Mouse (Mus musculus): ENCODE results near the gene Simc1. TPM values are rescaled to one million over a fixed set of nuclear protein-coding genes. Genes with fewer than 3 reads are reported as not detected.
A peak's percentile ranks its signal among the peaks of the same experiment; 100 is the strongest.

Gene Simc1
- polyA plus RNA-seq, 1 experiment from 2014 or later, result 27.2 TPM

DNA sequence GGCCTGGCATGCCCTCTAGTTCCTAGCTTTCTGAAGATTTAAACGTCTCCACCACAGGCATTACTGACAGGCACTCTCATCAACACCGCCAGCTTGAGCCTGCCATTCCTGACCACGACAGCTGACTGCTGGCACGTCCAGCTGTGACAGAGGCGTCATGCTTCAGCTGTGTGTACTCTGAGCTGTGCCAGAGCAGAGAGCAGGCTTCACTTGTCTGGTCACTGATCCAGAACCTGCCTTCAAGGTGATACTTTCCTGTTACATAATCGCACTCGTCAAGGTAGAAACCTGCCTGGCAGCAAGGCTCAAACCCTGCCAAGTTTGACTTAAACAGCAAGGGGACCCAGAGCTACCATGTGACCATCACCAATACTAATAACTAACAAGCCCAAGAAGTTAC lies 59.0 kb downstream of the Simc1 start:
- Histone ChIP-seq H3K9ac (no peak overlapping the region), H3K9me3 (ENCODE audit: control insufficient read depth, low read length) (no peaks in the 10 kb centered on the region), H3K27ac (no peak overlapping the region), H3K27me3 (ENCODE audit: control insufficient read depth, insufficient read depth, low read length) (no peaks in the 10 kb centered on the region), H3K4me1 (replicated peaks; ENCODE audit: control insufficient read depth, insufficient read depth, low read length) (peaks cover 8% of the 10 kb centered on the region), H3K4me3 (replicated peaks; ENCODE audit: low read length) (no peak overlapping the region), H3K36me3 (replicated peaks; ENCODE audit: control insufficient read depth, insufficient read depth) (peaks cover 58% of the 10 kb centered on the region), H3K4me2 (replicated peaks) (no peak overlapping the region)
- WGBS, result 85% methylated on average over 7 of the region's 7 CpGs
- ATAC-seq (ENCODE audit: low FRiP score), result no peak
- DNase-seq (ENCODE audit: low spot score), result no peak

DNA sequence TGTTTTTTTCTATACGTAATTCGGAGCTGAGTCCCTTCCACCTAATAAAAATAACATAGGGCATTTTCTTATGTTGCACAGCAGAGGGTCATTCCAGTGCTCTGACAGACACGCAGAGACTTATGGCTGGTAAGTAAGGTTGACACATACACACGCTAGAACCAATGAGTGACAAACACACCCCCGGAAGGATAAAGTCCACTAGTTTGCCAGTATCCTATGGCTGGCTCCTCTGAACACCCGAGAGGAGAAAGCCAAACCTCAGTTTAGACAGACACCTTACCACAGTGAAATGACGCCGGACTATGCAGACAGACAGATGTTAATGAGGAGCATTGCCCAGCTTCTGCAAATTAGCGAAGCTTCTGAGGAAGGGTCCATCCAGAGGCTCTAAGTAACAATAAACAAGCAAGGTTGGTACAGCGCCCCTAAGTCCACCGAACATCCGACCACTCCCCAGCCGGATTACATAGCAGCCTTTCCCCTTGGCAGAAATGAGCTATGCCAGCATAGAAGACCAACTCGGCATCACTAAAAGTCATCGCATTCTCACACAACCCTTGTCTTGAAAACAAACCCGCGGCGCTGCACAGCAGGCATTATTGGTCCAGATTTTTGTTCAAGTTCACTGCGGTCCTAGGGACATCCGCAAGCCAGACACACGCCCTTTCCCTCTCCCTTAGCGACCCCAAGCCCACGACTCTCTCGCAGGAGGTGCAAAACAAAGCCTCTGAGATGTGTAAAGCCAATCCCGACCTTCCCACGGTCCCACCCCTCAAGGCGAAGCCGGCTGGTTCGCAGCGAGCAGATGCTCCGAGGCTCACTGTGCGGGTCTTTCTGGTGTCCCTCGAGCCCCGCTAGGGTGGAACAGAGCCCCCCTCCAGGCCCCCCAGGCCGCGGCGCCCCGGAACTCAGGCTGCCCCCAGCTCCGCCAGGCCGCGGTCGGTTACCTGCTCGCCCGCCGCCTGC lies 60.9 kb downstream of the Simc1 start:
- Histone ChIP-seq H3K4me3 (replicated peaks; ENCODE audit: low read length) (peak overlapping the region; percentile 73), H3K4me2 (replicated peaks) (peak overlapping the region; percentile 84), H3K9ac (peak overlapping the region; percentile 97), H3K27ac (peak overlapping the region; percentile 89), H3K27me3 (ENCODE audit: control insufficient read depth, insufficient read depth, low read length) (no peaks in the 10 kb centered on the region), H3K9me3 (ENCODE audit: control insufficient read depth, low read length) (no peaks in the 10 kb centered on the region), H3K4me1 (replicated peaks; ENCODE audit: control insufficient read depth, insufficient read depth, low read length) (peaks cover 8% of the 10 kb centered on the region), H3K36me3 (replicated peaks; ENCODE audit: control insufficient read depth, insufficient read depth) (peaks cover 38% of the 10 kb centered on the region)
- no peak for DNase-seq (ENCODE audit: low spot score)
- WGBS, result 11% methylated on average over 45 of the region's 45 CpGs
- ATAC-seq (ENCODE audit: low FRiP score), result peak; percentile 63

DNA sequence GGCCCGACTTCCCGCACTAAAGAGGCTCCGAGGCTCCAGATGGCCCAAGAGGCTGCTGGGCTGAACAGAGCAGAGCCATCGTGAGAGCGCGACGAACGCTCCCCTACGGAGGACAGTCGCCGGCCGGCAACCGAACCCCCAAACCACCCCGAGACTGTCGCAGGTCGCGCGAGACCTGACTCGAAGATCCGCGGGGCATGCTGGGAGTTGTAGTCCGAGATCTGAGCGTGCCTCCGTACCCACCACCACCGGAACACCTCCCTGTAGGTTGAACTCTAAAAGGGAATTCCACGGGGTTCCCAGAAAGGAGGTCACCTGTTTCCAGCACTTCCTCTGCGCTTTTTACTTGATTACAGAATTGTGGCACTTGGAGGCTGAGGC lies 61.6 kb downstream of the Simc1 start, which contains the start of gene 4833439L19Rik:
Gene 4833439L19Rik, minus strand, starts transcription at position 235 of the 381 bp plus-strand sequence.
- peak within 1 kb of the TSS; percentile 84 for H3K4me2 ChIP-seq (replicated peaks)
- peak within 1 kb of the TSS; percentile 73 for H3K4me3 ChIP-seq (replicated peaks; ENCODE audit: low read length)
- no peaks in the 10 kb centered on the region for H3K9me3 ChIP-seq (ENCODE audit: control insufficient read depth, low read length)
- peak; percentile 97 for DNase-seq (ENCODE audit: low spot score)
- peaks cover 8% of the 10 kb centered on the region for H3K4me1 ChIP-seq (replicated peaks; ENCODE audit: control insufficient read depth, insufficient read depth, low read length)
- H3K36me3 ChIP-seq (replicated peaks; ENCODE audit: control insufficient read depth, insufficient read depth), result peaks cover 31% of the 10 kb centered on the region
- WGBS, result 0% methylated on average over 27 of the region's 27 CpGs
- H3K27ac ChIP-seq, result peak within 1 kb of the TSS; percentile 89
- H3K27me3 ChIP-seq (ENCODE audit: control insufficient read depth, insufficient read depth, low read length), result no peaks in the 10 kb centered on the region
- peak within 1 kb of the TSS; percentile 97 for H3K9ac ChIP-seq
- ATAC-seq (ENCODE audit: low FRiP score), result peak; percentile 96

DNA sequence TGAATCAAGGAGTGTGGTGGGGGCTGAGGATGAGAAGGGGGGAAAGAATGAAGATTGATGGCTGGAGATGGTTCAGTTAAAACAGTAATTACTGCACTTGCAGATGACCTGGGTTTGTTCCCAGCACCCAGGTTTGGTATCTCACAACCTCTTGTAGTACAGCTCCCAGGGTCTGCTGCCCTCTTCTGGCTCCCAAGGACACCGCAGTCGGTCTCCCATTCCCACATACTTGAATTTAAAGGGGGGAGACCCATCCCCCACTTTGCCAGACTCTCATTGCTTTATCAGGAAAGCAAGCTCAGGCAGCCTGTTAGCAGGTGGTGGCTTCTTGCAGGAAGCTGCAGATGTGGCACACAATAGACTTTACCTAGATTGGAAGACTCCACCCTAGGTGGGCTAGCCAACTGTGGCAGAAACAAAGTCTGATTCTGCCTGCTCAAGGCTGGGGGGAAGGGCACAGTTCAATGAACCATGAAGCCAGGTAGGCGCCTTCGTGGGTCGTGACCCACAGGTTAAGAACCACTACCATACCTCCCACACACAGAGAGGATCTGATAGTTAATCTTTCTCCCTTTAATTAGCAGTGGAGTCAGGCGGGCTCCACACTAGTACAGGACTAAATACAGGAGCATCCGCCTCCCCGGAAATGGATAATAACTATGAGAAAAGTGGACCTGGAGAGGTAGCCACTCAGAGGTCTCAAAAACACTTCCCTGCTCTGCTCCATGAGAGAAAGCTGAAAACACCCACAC lies 62.2 kb downstream of the Simc1 start:
- peak overlapping the region; percentile 89 for H3K27ac ChIP-seq
- no peaks in the 10 kb centered on the region for H3K9me3 ChIP-seq (ENCODE audit: control insufficient read depth, low read length)
- peak overlapping the region; percentile 97 for H3K9ac ChIP-seq
- 47% methylated on average over 8 of the region's 8 CpGs for WGBS
- peak overlapping the region; percentile 73 for H3K4me3 ChIP-seq (replicated peaks; ENCODE audit: low read length)
- ATAC-seq (ENCODE audit: low FRiP score) (peak; percentile 59), DNase-seq (ENCODE audit: low spot score) (peak; percentile 44)
- H3K27me3 ChIP-seq (ENCODE audit: control insufficient read depth, insufficient read depth, low read length), result no peaks in the 10 kb centered on the region
- peaks cover 8% of the 10 kb centered on the region for H3K4me1 ChIP-seq (replicated peaks; ENCODE audit: control insufficient read depth, insufficient read depth, low read length)
- H3K36me3 ChIP-seq (replicated peaks; ENCODE audit: control insufficient read depth, insufficient read depth), result peaks cover 26% of the 10 kb centered on the region
- H3K4me2 ChIP-seq (replicated peaks), result peak overlapping the region; percentile 84

DNA sequence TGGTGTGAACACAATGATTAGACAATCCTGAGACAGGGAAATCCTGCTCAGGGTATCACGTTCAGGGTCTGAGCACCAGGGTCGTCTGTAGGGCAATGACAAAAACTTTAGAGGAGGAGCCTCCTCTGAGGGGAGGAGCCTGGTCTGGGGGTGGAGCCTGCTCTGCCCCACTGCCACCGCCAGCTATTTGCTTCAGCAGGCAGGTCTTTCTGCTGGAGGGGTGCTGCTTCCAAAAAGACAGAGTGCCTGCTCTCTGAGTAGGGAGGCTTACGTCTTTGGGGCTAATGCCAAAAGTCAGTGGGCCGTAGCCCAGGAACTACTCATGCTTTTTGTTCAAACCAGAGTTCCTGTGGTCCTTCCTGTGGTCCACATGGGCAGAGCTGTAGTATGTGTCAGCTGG lies 64.8 kb downstream of the Simc1 start:
- Histone ChIP-seq H3K27me3 (ENCODE audit: control insufficient read depth, insufficient read depth, low read length) (no peaks in the 10 kb centered on the region), H3K4me3 (replicated peaks; ENCODE audit: low read length) (no peak overlapping the region), H3K9ac (no peak overlapping the region), H3K9me3 (ENCODE audit: control insufficient read depth, low read length) (no peaks in the 10 kb centered on the region), H3K36me3 (replicated peaks; ENCODE audit: control insufficient read depth, insufficient read depth) (no peaks in the 10 kb centered on the region), H3K4me2 (replicated peaks) (no peak overlapping the region), H3K27ac (no peak overlapping the region), H3K4me1 (replicated peaks; ENCODE audit: control insufficient read depth, insufficient read depth, low read length) (peaks cover 8% of the 10 kb centered on the region)
- WGBS, result 45% methylated on average over 5 of the region's 5 CpGs
- DNase-seq (ENCODE audit: low spot score) (no peak), ATAC-seq (ENCODE audit: low FRiP score) (no peak)

DNA sequence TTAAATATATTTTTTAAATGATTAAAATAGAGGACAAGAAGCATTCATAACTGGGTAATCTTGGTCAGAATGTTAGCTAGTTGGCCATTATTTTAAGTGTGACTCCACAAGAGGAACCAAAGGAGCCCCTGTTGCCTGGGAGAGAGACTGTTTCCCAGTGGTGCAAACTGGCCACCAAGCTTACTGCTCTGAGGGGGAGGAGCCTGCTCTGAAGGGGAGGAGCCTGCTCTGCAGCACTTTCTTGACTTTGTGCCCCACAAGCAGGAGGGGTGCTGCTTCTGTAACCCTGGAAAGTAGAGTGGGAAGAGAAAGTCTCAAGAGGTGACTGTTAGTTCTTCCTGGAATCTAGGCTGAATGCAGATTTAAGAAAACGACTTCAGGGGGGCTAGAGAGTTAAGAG lies 65.7 kb downstream of the Simc1 start:
- no peaks in the 10 kb centered on the region for H3K36me3 ChIP-seq (replicated peaks; ENCODE audit: control insufficient read depth, insufficient read depth)
- WGBS, result 43% methylated on average over 1 of the region's 1 CpGs

DNA sequence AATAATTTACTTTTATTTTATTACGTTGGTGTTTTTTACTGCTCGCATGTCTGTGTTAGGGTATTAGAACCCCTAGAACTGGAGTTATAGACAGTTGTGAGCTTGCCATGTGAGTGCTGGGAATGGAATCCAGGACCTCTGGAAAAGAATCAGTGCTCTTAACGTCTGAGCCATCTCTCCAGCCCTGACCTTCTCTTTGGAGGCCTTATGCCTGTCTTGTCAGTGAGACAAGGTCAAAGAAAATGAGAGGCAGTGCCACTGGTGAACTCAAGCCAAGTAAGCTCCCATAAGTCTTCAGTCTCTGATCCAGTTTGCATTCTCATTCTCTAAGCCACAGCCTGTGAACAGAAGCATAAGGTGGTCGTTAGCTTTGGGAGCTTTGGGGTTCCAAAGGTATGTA lies 67.2 kb downstream of the Simc1 start:
- H3K27ac ChIP-seq, result no peak overlapping the region
- no peak overlapping the region for H3K4me3 ChIP-seq (replicated peaks; ENCODE audit: low read length)
- DNase-seq (ENCODE audit: low spot score) (no peak), ATAC-seq (ENCODE audit: low FRiP score) (no peak)
- no peaks in the 10 kb centered on the region for H3K27me3 ChIP-seq (ENCODE audit: control insufficient read depth, insufficient read depth, low read length)
- H3K9ac ChIP-seq, result no peak overlapping the region
- H3K4me2 ChIP-seq (replicated peaks), result no peak overlapping the region
- no peaks in the 10 kb centered on the region for H3K36me3 ChIP-seq (replicated peaks; ENCODE audit: control insufficient read depth, insufficient read depth)
- H3K4me1 ChIP-seq (replicated peaks; ENCODE audit: control insufficient read depth, insufficient read depth, low read length), result peaks cover 3% of the 10 kb centered on the region
- 73% methylated on average over 4 of the region's 4 CpGs for WGBS
- H3K9me3 ChIP-seq (ENCODE audit: control insufficient read depth, low read length), result no peaks in the 10 kb centered on the region

More for the DNA sequence above, 65.7 kb downstream of the Simc1 start:
- no peak overlapping the region for H3K9ac ChIP-seq
- H3K27me3 ChIP-seq (ENCODE audit: control insufficient read depth, insufficient read depth, low read length), result no peaks in the 10 kb centered on the region
- H3K4me3 ChIP-seq (replicated peaks; ENCODE audit: low read length), result no peak overlapping the region
- H3K27ac ChIP-seq, result no peak overlapping the region
- peaks cover 3% of the 10 kb centered on the region for H3K4me1 ChIP-seq (replicated peaks; ENCODE audit: control insufficient read depth, insufficient read depth, low read length)
- H3K4me2 ChIP-seq (replicated peaks), result no peak overlapping the region
- DNase-seq (ENCODE audit: low spot score) (no peak), ATAC-seq (ENCODE audit: low FRiP score) (no peak)
- no peaks in the 10 kb centered on the region for H3K9me3 ChIP-seq (ENCODE audit: control insufficient read depth, low read length)

DNA sequence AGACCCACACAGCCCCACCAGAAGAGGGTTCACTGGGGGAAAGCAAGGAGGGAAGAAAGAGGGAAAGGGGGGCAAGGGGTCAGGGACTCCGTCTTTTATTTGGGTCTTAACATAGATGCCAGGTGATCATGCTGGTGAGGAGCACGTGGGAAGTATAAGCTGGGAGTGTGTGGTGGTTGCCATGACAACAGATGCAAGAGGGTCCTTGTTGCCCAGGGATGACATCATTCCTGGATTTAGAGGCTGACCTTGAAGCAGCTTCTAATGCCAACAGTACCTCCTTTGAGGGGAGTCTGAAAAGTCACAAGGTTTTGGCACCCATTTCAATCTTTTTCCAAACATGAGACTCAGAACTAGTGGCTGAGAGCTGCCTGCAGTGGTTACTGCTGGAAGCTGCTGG lies 68.1 kb downstream of the Simc1 start:
- Histone ChIP-seq H3K4me2 (replicated peaks) (no peak overlapping the region), H3K27ac (no peak overlapping the region), H3K27me3 (ENCODE audit: control insufficient read depth, insufficient read depth, low read length) (no peaks in the 10 kb centered on the region), H3K4me3 (replicated peaks; ENCODE audit: low read length) (no peak overlapping the region), H3K36me3 (replicated peaks; ENCODE audit: control insufficient read depth, insufficient read depth) (0 out of 2 replicates have a peak, but pooled peaks cover 1% of the 10 kb centered on the region), H3K9me3 (ENCODE audit: control insufficient read depth, low read length) (no peaks in the 10 kb centered on the region), H3K4me1 (replicated peaks; ENCODE audit: control insufficient read depth, insufficient read depth, low read length) (peaks cover 11% of the 10 kb centered on the region), H3K9ac (no peak overlapping the region)
- no peak for ATAC-seq (ENCODE audit: low FRiP score)
- WGBS, result 40% methylated on average over 2 of the region's 2 CpGs
- no peak for DNase-seq (ENCODE audit: low spot score)

DNA sequence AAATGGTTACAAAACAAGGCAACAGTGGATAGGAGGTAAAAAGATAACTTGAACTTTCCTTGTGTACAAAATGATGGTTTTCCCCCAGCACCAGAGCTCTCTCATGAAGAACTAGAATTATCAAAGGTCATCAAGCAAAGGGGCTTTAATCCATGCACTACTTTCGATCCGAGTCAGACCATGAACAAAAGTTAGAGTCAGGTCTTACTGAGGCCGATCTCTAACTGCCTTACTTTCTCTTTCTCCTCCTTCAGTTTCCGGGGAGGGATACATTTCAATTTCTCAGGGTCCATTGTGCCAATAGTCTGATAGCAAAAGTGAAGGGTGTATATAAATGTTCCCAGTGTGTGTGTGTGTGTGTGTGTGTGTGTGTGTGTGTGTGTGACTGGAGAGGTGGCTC lies 69.0 kb downstream of the Simc1 start:
- no peak overlapping the region for H3K27ac ChIP-seq
- no peak overlapping the region for H3K4me3 ChIP-seq (replicated peaks; ENCODE audit: low read length)
- peaks cover 14% of the 10 kb centered on the region for H3K4me1 ChIP-seq (replicated peaks; ENCODE audit: control insufficient read depth, insufficient read depth, low read length)
- no peak overlapping the region for H3K9ac ChIP-seq
- no peaks in the 10 kb centered on the region for H3K27me3 ChIP-seq (ENCODE audit: control insufficient read depth, insufficient read depth, low read length)
- DNase-seq (ENCODE audit: low spot score) (no peak), ATAC-seq (ENCODE audit: low FRiP score) (no peak)
- H3K9me3 ChIP-seq (ENCODE audit: control insufficient read depth, low read length), result no peaks in the 10 kb centered on the region
- H3K36me3 ChIP-seq (replicated peaks; ENCODE audit: control insufficient read depth, insufficient read depth), result peaks cover 11% of the 10 kb centered on the region
- no peak overlapping the region for H3K4me2 ChIP-seq (replicated peaks)
- WGBS, result 83% methylated on average over 4 of the region's 4 CpGs
